Mouse (Mus musculus): ENCODE measurements around the gene Gm21188. TPM values are rescaled to one million over a fixed set of nuclear protein-coding genes. Genes with fewer than 3 reads are reported as not detected.
"Not testable (repeated sequence)": the region's sequence is repeated elsewhere in the genome, so short reads cannot be mapped to it uniquely, and the experiment has no call there.

Gene Gm21188
- not detected in 2 replicates for polyA plus RNA-seq (2015; fragmentation: Nextera tagmentation; extraction: Ambion mirVana)

- not testable (repeated sequence) for H3K36me3 ChIP-seq (ENCODE audit: poor library complexity, severe bottlenecking); H3K27ac ChIP-seq; ATAC-seq; H3K4me2 ChIP-seq; H3K27me3 ChIP-seq; H3K9ac ChIP-seq; H3K4me3 ChIP-seq; H3K4me1 ChIP-seq; H3K9me3 ChIP-seq (replicated peaks)
Measured at GRCm38 (mm10) chr13:120052085-120052484, at the start of gene Gm21188. Gene Gm21188 (minus strand): TSS chr13:120052194.

- H3K36me3 ChIP-seq (ENCODE audit: poor library complexity, severe bottlenecking); H3K4me1 ChIP-seq; H3K27ac ChIP-seq; H3K27me3 ChIP-seq; H3K9me3 ChIP-seq (replicated peaks); ATAC-seq; H3K4me2 ChIP-seq; H3K4me3 ChIP-seq; H3K9ac ChIP-seq: not testable (repeated sequence)
- no CpG with 5 or more reads among the region's 5 CpGs for WGBS
Measured at GRCm38 (mm10) chr13:120099327-120099726, 47.3 kb upstream of the Gm21188 start.

GRCm38 (mm10) chr13:120096938-120097256 lies 44.9 kb upstream of the Gm21188 start:
- 0% methylated on average over 6 of the region's 13 CpGs for WGBS
- H3K36me3 ChIP-seq (ENCODE audit: poor library complexity, severe bottlenecking); H3K4me1 ChIP-seq; H3K4me2 ChIP-seq; H3K9ac ChIP-seq; H3K27ac ChIP-seq; H3K27me3 ChIP-seq; H3K4me3 ChIP-seq; H3K9me3 ChIP-seq (replicated peaks): not testable (repeated sequence)
- ATAC-seq, result peak; percentile 22; the same call in 1 of the 2 replicates

- 0% methylated on average over 25 of the region's 38 CpGs for WGBS
- Histone ChIP-seq H3K4me2 (peak overlapping the region; percentile 35), H3K4me3 (0 out of 2 replicates have a peak overlapping the region, but pooled peaks have one; percentile 9)
- H3K27me3 ChIP-seq; H3K9me3 ChIP-seq (replicated peaks); H3K4me1 ChIP-seq; H3K27ac ChIP-seq; H3K9ac ChIP-seq; H3K36me3 ChIP-seq (ENCODE audit: poor library complexity, severe bottlenecking): not testable (repeated sequence)
- peak; percentile 72 for ATAC-seq
Measured at GRCm38 (mm10) chr13:120096241-120096937, 44.4 kb upstream of the Gm21188 start.

- not testable (repeated sequence) for H3K4me2 ChIP-seq; H3K4me1 ChIP-seq; H3K4me3 ChIP-seq; H3K9ac ChIP-seq; H3K27ac ChIP-seq; H3K36me3 ChIP-seq (ENCODE audit: poor library complexity, severe bottlenecking); H3K9me3 ChIP-seq (replicated peaks); H3K27me3 ChIP-seq
- WGBS, result no CpG with 5 or more reads among the region's 13 CpGs
- ATAC-seq, result 0 out of 2 replicates have a peak, but pooled peaks have one; percentile 33
Measured at GRCm38 (mm10) chr13:120092950-120093349, 41.0 kb upstream of the Gm21188 start.

GRCm38 (mm10) chr13:120079644-120080043 lies 27.6 kb upstream of the Gm21188 start:
- not testable (repeated sequence) for H3K36me3 ChIP-seq (ENCODE audit: poor library complexity, severe bottlenecking); H3K27ac ChIP-seq; H3K27me3 ChIP-seq; H3K4me3 ChIP-seq; H3K9me3 ChIP-seq (replicated peaks); H3K9ac ChIP-seq; ATAC-seq; H3K4me1 ChIP-seq; H3K4me2 ChIP-seq
- no CpG with 5 or more reads among the region's 1 CpGs for WGBS

- not testable (repeated sequence) for H3K4me2 ChIP-seq; H3K36me3 ChIP-seq (ENCODE audit: poor library complexity, severe bottlenecking); H3K4me3 ChIP-seq; H3K27me3 ChIP-seq; H3K4me1 ChIP-seq; ATAC-seq; H3K9ac ChIP-seq; H3K27ac ChIP-seq; H3K9me3 ChIP-seq (replicated peaks)
- WGBS, result no CpG with 5 or more reads among the region's 13 CpGs
Measured at GRCm38 (mm10) chr13:120070878-120071277, 18.9 kb upstream of the Gm21188 start.

- not testable (repeated sequence) for H3K27me3 ChIP-seq; H3K4me3 ChIP-seq; H3K36me3 ChIP-seq (ENCODE audit: poor library complexity, severe bottlenecking); H3K27ac ChIP-seq; H3K4me2 ChIP-seq; H3K9me3 ChIP-seq (replicated peaks); H3K4me1 ChIP-seq; H3K9ac ChIP-seq; ATAC-seq
- no CpG with 5 or more reads among the region's 12 CpGs for WGBS
Measured at GRCm38 (mm10) chr13:120070012-120070598, 18.1 kb upstream of the Gm21188 start.

GRCm38 (mm10) chr13:120063439-120064089 lies 11.6 kb upstream of the Gm21188 start:
- not testable (repeated sequence) for H3K9ac ChIP-seq; H3K9me3 ChIP-seq (replicated peaks); H3K36me3 ChIP-seq (ENCODE audit: poor library complexity, severe bottlenecking); H3K4me3 ChIP-seq; H3K4me2 ChIP-seq; H3K27me3 ChIP-seq; H3K4me1 ChIP-seq; H3K27ac ChIP-seq
- ATAC-seq, result peak; percentile 81; the same call in 1 of the 2 replicates
- WGBS, result no CpG with 5 or more reads among the region's 22 CpGs

- not testable (repeated sequence) for H3K27me3 ChIP-seq; H3K4me1 ChIP-seq; H3K36me3 ChIP-seq (ENCODE audit: poor library complexity, severe bottlenecking); H3K4me3 ChIP-seq; ATAC-seq; H3K9ac ChIP-seq; H3K9me3 ChIP-seq (replicated peaks); H3K27ac ChIP-seq; H3K4me2 ChIP-seq
- no CpG with 5 or more reads among the region's 4 CpGs for WGBS
Measured at GRCm38 (mm10) chr13:120062903-120063302, 10.9 kb upstream of the Gm21188 start.

GRCm38 (mm10) chr13:120048608-120049007 lies 3.4 kb downstream of the Gm21188 start:
- not testable (repeated sequence) for H3K9ac ChIP-seq; H3K4me1 ChIP-seq; H3K4me2 ChIP-seq; ATAC-seq; H3K9me3 ChIP-seq (replicated peaks); H3K4me3 ChIP-seq; H3K36me3 ChIP-seq (ENCODE audit: poor library complexity, severe bottlenecking); H3K27ac ChIP-seq; H3K27me3 ChIP-seq
- WGBS, result no CpG with 5 or more reads among the region's 5 CpGs

- not testable (repeated sequence) for ATAC-seq; H3K27me3 ChIP-seq; H3K36me3 ChIP-seq (ENCODE audit: poor library complexity, severe bottlenecking); H3K27ac ChIP-seq; H3K4me3 ChIP-seq; H3K9me3 ChIP-seq (replicated peaks); H3K9ac ChIP-seq; H3K4me1 ChIP-seq; H3K4me2 ChIP-seq
- WGBS, result no CpG with 5 or more reads among the region's 2 CpGs
Measured at GRCm38 (mm10) chr13:120048186-120048585, 3.8 kb downstream of the Gm21188 start.

Data from forebrain, embryonic 13.5 days (tissue).